Mouse (Mus musculus) kidney, adult 9 months (tissue): ENCODE measurements around the gene 4930564D02Rik.

Source experiments
- DNase-seq: peaks from one replicate; pipeline ENCODE4 v3.0.0; 2022

Gene 4930564D02Rik

GRCm38 (mm10) chr3:105058627-105059513 lies 7.8 kb upstream of the 4930564D02Rik start:
- peak; percentile 87 for DNase-seq

GRCm38 (mm10) chr3:105059911-105060310 lies 6.7 kb upstream of the 4930564D02Rik start:
- DNase-seq = no peak

GRCm38 (mm10) chr3:105060992-105061391 lies 5.7 kb upstream of the 4930564D02Rik start:
- DNase-seq = no peak

GRCm38 (mm10) chr3:105061496-105061895 lies 5.1 kb upstream of the 4930564D02Rik start:
- DNase-seq = no peak

- DNase-seq = no peak
Observed at GRCm38 (mm10) chr3:105061991-105062390, 4.7 kb upstream of the 4930564D02Rik start.

GRCm38 (mm10) chr3:105062676-105063075 lies 4.0 kb upstream of the 4930564D02Rik start:
- no peak for DNase-seq

- no peak for DNase-seq
Observed at GRCm38 (mm10) chr3:105070553-105070952, 3.9 kb downstream of the 4930564D02Rik start.

GRCm38 (mm10) chr3:105071251-105071650 lies 4.6 kb downstream of the 4930564D02Rik start:
- DNase-seq = no peak

GRCm38 (mm10) chr3:105072536-105072935 lies 5.9 kb downstream of the 4930564D02Rik start:
- no peak for DNase-seq

GRCm38 (mm10) chr3:105075796-105076195 lies 9.2 kb downstream of the 4930564D02Rik start:
- no peak for DNase-seq

GRCm38 (mm10) chr3:105078231-105078826 lies 11.7 kb downstream of the 4930564D02Rik start:
- peak; percentile 78 for DNase-seq

GRCm38 (mm10) chr3:105087344-105087743 lies 20.7 kb downstream of the 4930564D02Rik start:
- DNase-seq = peak; percentile 66

GRCm38 (mm10) chr3:105088638-105089037 lies 22.0 kb downstream of the 4930564D02Rik start:
- DNase-seq = peak; percentile 12

GRCm38 (mm10) chr3:105090147-105090546 lies 23.5 kb downstream of the 4930564D02Rik start:
- DNase-seq = no peak

GRCm38 (mm10) chr3:105090981-105091380 lies 24.3 kb downstream of the 4930564D02Rik start:
- DNase-seq = peak; percentile 68

- peak; percentile 66 for DNase-seq
Observed at GRCm38 (mm10) chr3:105092721-105093505, 26.3 kb downstream of the 4930564D02Rik start.

GRCm38 (mm10) chr3:105094448-105094847 lies 27.8 kb downstream of the 4930564D02Rik start:
- DNase-seq = peak; percentile 26

- no peak for DNase-seq
Observed at GRCm38 (mm10) chr3:105095026-105095425, 28.4 kb downstream of the 4930564D02Rik start.

- DNase-seq = no peak
Observed at GRCm38 (mm10) chr3:105097581-105097980, 30.9 kb downstream of the 4930564D02Rik start.

- DNase-seq = no peak
Observed at GRCm38 (mm10) chr3:105099526-105100269, 33.1 kb downstream of the 4930564D02Rik start.

GRCm38 (mm10) chr3:105100270-105100589 lies 33.6 kb downstream of the 4930564D02Rik start:
- DNase-seq = no peak

- no peak for DNase-seq
Observed at GRCm38 (mm10) chr3:105105827-105106226, 39.2 kb downstream of the 4930564D02Rik start.

GRCm38 (mm10) chr3:105113859-105114258 lies 47.2 kb downstream of the 4930564D02Rik start:
- DNase-seq = no peak
